In genomic region chr1:161877580-161878142, GRCm38 (mm10) we compare ENCODE assay signal across 8 mouse cellular contexts. TPM values are rescaled to one million over a fixed set of nuclear protein-coding genes. Genes with fewer than 3 reads are reported as not detected.
DNase-seq lines count a peak whose midpoint lies in the region; ATAC-seq and TF ChIP-seq lines count a peak whose summit lies in the region.

No protein-coding gene starts in this region.

- ATAC-seq in intestine, embryonic 16.5 days = no peak
- ATAC-seq in neural tube, embryonic 13.5 days (ENCODE audit: low read depth) = no peak

- no peak for TF ChIP-seq CTCF in heart, adult 2 months (IDR thresholded peaks at IDR 0.05)

- peak overlapping the region; percentile 94 for H3K4me3 ChIP-seq in heart, adult 2 months
- peak overlapping the region; percentile 93 for H3K4me3 ChIP-seq in embryonic facial prominence, embryonic 10.5 days
- H3K4me3 ChIP-seq in intestine, embryonic 16.5 days (ENCODE audit: low read length) = peak overlapping the region; percentile 90
- H3K4me3 ChIP-seq in neural tube, embryonic 13.5 days = peak overlapping the region; percentile 73

- peak overlapping the region; percentile 48 for H3K4me2 ChIP-seq in intestine, embryonic 16.5 days (ENCODE audit: low read depth, low read length)
- H3K4me2 ChIP-seq in neural tube, embryonic 13.5 days = peak overlapping the region; percentile 67

- H3K4me1 ChIP-seq in heart, adult 2 months (ENCODE audit: control insufficient read depth, insufficient read depth, low read length) = peaks cover 2% of the 10 kb centered on the region; the same call in 1 of the 2 replicates
- H3K4me1 ChIP-seq in embryonic facial prominence, embryonic 10.5 days = peaks cover 30% of the 10 kb centered on the region
- peaks cover 6% of the 10 kb centered on the region for H3K4me1 ChIP-seq in intestine, embryonic 16.5 days (ENCODE audit: control insufficient read depth, insufficient read depth, low read length)
- peaks cover 29% of the 10 kb centered on the region for H3K4me1 ChIP-seq in neural tube, embryonic 13.5 days (replicated peaks)

- no peaks in the 10 kb centered on the region for H3K27me3 ChIP-seq in heart, adult 2 months (ENCODE audit: control insufficient read depth, insufficient read depth, low read length)
- no peaks in the 10 kb centered on the region for H3K27me3 ChIP-seq in embryonic facial prominence, embryonic 10.5 days (replicated peaks; ENCODE audit: low read depth, poor library complexity, severe bottlenecking)
- no peaks in the 10 kb centered on the region for H3K27me3 ChIP-seq in intestine, embryonic 16.5 days (replicated peaks; ENCODE audit: control insufficient read depth, insufficient read depth, low read length)
- no peaks in the 10 kb centered on the region for H3K27me3 ChIP-seq in neural tube, embryonic 13.5 days

- no peaks in the 10 kb centered on the region for H3K79me2 ChIP-seq in heart, adult 2 months (replicated peaks; ENCODE audit: control insufficient read depth, insufficient read depth, low read length)

- peak in 1 of 2 experiments; percentile 16 for DNase-seq in heart, adult 2 months
- no peak for DNase-seq in heart, adult 8-10 months (ENCODE audit: low spot score)
- DNase-seq in 3134 (ENCODE audit: extremely low read depth, insufficient read length, low spot score) = peak; percentile 5
- no peak for DNase-seq in embryonic facial prominence, embryonic 10.5 days (ENCODE audit: low spot score)
- no peak for DNase-seq in urinary bladder, adult 18-20 months (ENCODE audit: low spot score in 2 of 2)
- no peak for DNase-seq in gastrocnemius, adult 18-20 months (ENCODE audit: low spot score)

- no peak for TF ChIP-seq EP300 in heart, adult 2 months (IDR thresholded peaks at IDR 0.05; ENCODE audit: insufficient read depth, low read depth, low read length)

- intact Hi-C loops in heart, adult 2 months (cut with DNase I) = loop anchor here (5.0 kb wide), 3 partner anchors 90 to 1665 kb away; partner anchors contain the start of genes Cacybp, Mettl13 and Pigc

- TF ChIP-seq POLR2A in heart, adult 2 months (IDR thresholded peaks at IDR 0.05; ENCODE audit: insufficient read depth, low read depth, low read length) = no peak

- peak overlapping the region; percentile 54 for H3K27ac ChIP-seq in heart, adult 2 months
- peak overlapping the region; percentile 97 for H3K27ac ChIP-seq in embryonic facial prominence, embryonic 10.5 days (replicated peaks)
- H3K27ac ChIP-seq in intestine, embryonic 16.5 days (ENCODE audit: low read length) = peak overlapping the region; percentile 14
- peak overlapping the region; percentile 55 for H3K27ac ChIP-seq in neural tube, embryonic 13.5 days (replicated peaks)

- H3K9me3 ChIP-seq in embryonic facial prominence, embryonic 10.5 days = no peaks in the 10 kb centered on the region
- H3K9me3 ChIP-seq in intestine, embryonic 16.5 days (ENCODE audit: control insufficient read depth, low read length) = no peaks in the 10 kb centered on the region
- no peaks in the 10 kb centered on the region for H3K9me3 ChIP-seq in neural tube, embryonic 13.5 days

- H3K36me3 ChIP-seq in heart, adult 2 months (ENCODE audit: control insufficient read depth, insufficient read depth, low read length) = 0 out of 2 replicates have a peak, but pooled peaks cover 3% of the 10 kb centered on the region
- no peaks in the 10 kb centered on the region for H3K36me3 ChIP-seq in embryonic facial prominence, embryonic 10.5 days (replicated peaks)
- H3K36me3 ChIP-seq in intestine, embryonic 16.5 days (ENCODE audit: control insufficient read depth, insufficient read depth, low read length) = no peaks in the 10 kb centered on the region
- no peaks in the 10 kb centered on the region for H3K36me3 ChIP-seq in neural tube, embryonic 13.5 days

- H3K9ac ChIP-seq in heart, adult 2 months (ENCODE audit: low read depth, low read length) = peak overlapping the region; percentile 43; the same call in 1 of the 2 replicates
- H3K9ac ChIP-seq in intestine, embryonic 16.5 days (ENCODE audit: low read depth, low read length) = peak overlapping the region; percentile 44
- peak overlapping the region; percentile 61 for H3K9ac ChIP-seq in neural tube, embryonic 13.5 days

- WGBS in heart, adult 2 months = 27% methylated on average over 5 of the region's 5 CpGs
- WGBS in embryonic facial prominence, embryonic 10.5 days = 18% methylated on average over 5 of the region's 5 CpGs
- 22% methylated on average over 5 of the region's 5 CpGs for WGBS in intestine, embryonic 16.5 days
- WGBS in neural tube, embryonic 13.5 days = 24% methylated on average over 5 of the region's 5 CpGs

RNA-seq across cellular contexts. Expression of gene Suco, which starts 1.2 kb away (rescaled TPM):
- total RNA-seq in heart, adult 2 months (2021) = 10 to 100 TPM; 13.8 to 15.1 TPM
- 2.6 and 4.2 TPM in 2 replicates for polyA plus RNA-seq in heart, adult 2 months (2012; rRNA removed)
- total RNA-seq in heart, adult 8-10 months (2022) = 10 to 100 TPM; 11.7 to 16.6 (median 15.3) TPM
- polyA plus RNA-seq in embryonic facial prominence, embryonic 10.5 days (2016; fragmentation: Nextera tagmentation; extraction: Ambion mirVana) = 26.6 and 32.5 TPM in 2 replicates
- 10.6 and 13.8 TPM in 2 replicates for polyA plus RNA-seq in intestine, embryonic 16.5 days (2015; fragmentation: Nextera tagmentation; extraction: Ambion mirVana)
- polyA plus RNA-seq in neural tube, embryonic 13.5 days (2015; fragmentation: Nextera tagmentation; extraction: Ambion mirVana) = 24.9 and 33.0 TPM in 2 replicates
- 1 to 10 TPM; 9.3 to 9.4 TPM for total RNA-seq in gastrocnemius, adult 18-20 months (2021)

Comparison
In these comparisons a context has a peak if more than half of its experiments do, and no peak if none do; other contexts are left out.
1. H3K27ac ChIP-seq: peak in every context shown above with its lines; median percentile 97 in embryonic facial prominence, embryonic 10.5 days; 55 in neural tube, embryonic 13.5 days; 54 in heart, adult 2 months; 14 in intestine, embryonic 16.5 days.